Mouse (Mus musculus) MEL (cell line): Measurements from ENCODE around the gene Hsd17b3. TPM values are rescaled to one million over a fixed set of nuclear protein-coding genes. Genes with fewer than 3 reads are reported as not detected.
A peak's percentile ranks its signal among the peaks of the same experiment; 100 is the strongest.

Experiments used
- DNase-seq: peaks from one replicate; pipeline ENCODE4 v3.0.0; 2011; ENCODE audit warnings: low read depth, low spot score
- H3K27ac ChIP-seq: 2 replicates; pipeline ENCODE4 v1.5.1; 2012; ENCODE audit warnings: low read depth, mild to moderate bottlenecking, control low read depth, low read length, moderate library complexity; ENCODE audit not compliant: control insufficient read depth
- H3K27me3 ChIP-seq, 2 experiments: fragments of 150-350 bp in 1 of 2; sonication (generic) in 1 of 2; 2 replicates each; pipeline ENCODE4 v1.6.1; 2012; ENCODE audit warnings: low read length in 2 of 2, mild to moderate bottlenecking in 2 of 2, improper control_type of control experiment in 1 of 2, moderate library complexity in 1 of 2; ENCODE audit not compliant: insufficient read depth in 2 of 2, control insufficient read depth in 1 of 2
- H3K36me3 ChIP-seq, 2 experiments: 2 replicates each; pipeline ENCODE4 v1.6.1; 2012 to 2014; ENCODE audit warnings: low read length in 2 of 2, improper control_type of control experiment in 1 of 2, inconsistent platforms in 1 of 2, mild to moderate bottlenecking in 1 of 2; ENCODE audit not compliant: insufficient read depth in 2 of 2, control insufficient read depth in 1 of 2
- H3K4me1 ChIP-seq, 2 experiments: fragments of 150-350 bp in 1 of 2; sonication (generic) in 1 of 2; 2 replicates each; pipeline ENCODE4 v1.6.1; 2012; ENCODE audit warnings: low read length in 2 of 2, improper control_type of control experiment in 1 of 2, mild to moderate bottlenecking in 1 of 2; ENCODE audit not compliant: insufficient read depth in 2 of 2, control insufficient read depth in 1 of 2
- H3K4me3 ChIP-seq, 2 experiments: fragments of 150-350 bp in 1 of 2; sonication (generic) in 1 of 2; 2 replicates each; pipeline ENCODE4 v1.5.1; 2012; ENCODE audit warnings: low read depth in 2 of 2, low read length in 2 of 2, mild to moderate bottlenecking in 2 of 2, moderate library complexity in 2 of 2, control low read depth in 1 of 2, improper control_type of control experiment in 1 of 2; ENCODE audit not compliant: control insufficient read depth in 1 of 2, insufficient read depth in 1 of 2
- H3K79me2 ChIP-seq: 2 replicates; pipeline ENCODE4 v1.6.1; 2012; ENCODE audit warnings: mild to moderate bottlenecking, low read length, moderate library complexity; ENCODE audit not compliant: control insufficient read depth, poor library complexity, insufficient read depth
- H3K9ac ChIP-seq: 2 replicates; pipeline ENCODE4 v1.6.1; 2012; ENCODE audit warnings: low read depth, mild to moderate bottlenecking, control low read depth, low read length, moderate library complexity; ENCODE audit not compliant: control insufficient read depth, poor library complexity, severe bottlenecking
- H3K9me3 ChIP-seq: fragments of 150-350 bp; sonication (generic); replicated peaks from 2 replicates; pipeline ENCODE4 v1.6.1; 2012; ENCODE audit warnings: mild to moderate bottlenecking, low read length, improper control_type of control experiment, moderate library complexity; ENCODE audit not compliant: insufficient read depth
- CHD1 ChIP-seq: IDR thresholded peaks from 2 replicates; pipeline ENCODE4 v1.6.1; 2012; ENCODE audit warnings: low read depth, mild to moderate bottlenecking, inconsistent platforms, low read length, improper control_type of control experiment
- CHD2 ChIP-seq: IDR thresholded peaks from 2 replicates; pipeline ENCODE4 v1.6.1; 2011; ENCODE audit warnings: low read length, improper control_type of control experiment
- CTCF ChIP-seq, 3 experiments: IDR thresholded peaks in 2 of 3; conservative IDR thresholded peaks in 1 of 3; 2 replicates each; pipeline ENCODE4 v1.5.1; 2011 to 2012; ENCODE audit warnings: low read length in 3 of 3, low read depth in 2 of 3, mild to moderate bottlenecking in 2 of 3, improper control_type of control experiment in 1 of 3, inconsistent platforms in 1 of 3, mixed read lengths in 1 of 3, moderate library complexity in 1 of 3; ENCODE audit not compliant: control insufficient read depth in 1 of 3, insufficient read depth in 1 of 3, poor library complexity in 1 of 3, severe bottlenecking in 1 of 3
- ELF1 ChIP-seq: IDR thresholded peaks from 2 replicates; pipeline ENCODE4 v1.6.1; 2014; ENCODE audit warnings: low read depth, mild to moderate bottlenecking, inconsistent platforms, low read length, improper control_type of control experiment, moderate library complexity
- ETS1 ChIP-seq: IDR thresholded peaks from 2 replicates; pipeline ENCODE4 v1.6.1; 2012; ENCODE audit warnings: low read depth, mild to moderate bottlenecking, inconsistent platforms, low read length, improper control_type of control experiment, moderate library complexity
- HCFC1 ChIP-seq: IDR thresholded peaks from 2 replicates; pipeline ENCODE4 v1.6.1; 2012; ENCODE audit warnings: low read depth, mild to moderate bottlenecking, inconsistent platforms, low read length, improper control_type of control experiment, moderate library complexity
- JUND ChIP-seq: IDR thresholded peaks from 2 replicates; pipeline ENCODE4 v1.6.1; 2011; ENCODE audit warnings: low read depth, mild to moderate bottlenecking, improper control_type of control experiment, low read length
- KAT2A ChIP-seq: conservative IDR thresholded peaks from 2 replicates; pipeline ENCODE4 v1.6.1; 2012; ENCODE audit warnings: low read depth, low read length, improper control_type of control experiment, inconsistent platforms
- MAFK ChIP-seq: IDR thresholded peaks from 2 replicates; pipeline ENCODE4 v1.6.1; 2011; ENCODE audit warnings: low read depth, mild to moderate bottlenecking, low read length, improper control_type of control experiment, borderline replicate concordance
- MEF2A ChIP-seq: IDR thresholded peaks from 2 replicates; pipeline ENCODE4 v1.6.1; 2014; ENCODE audit warnings: low read depth, mild to moderate bottlenecking, inconsistent platforms, low read length, improper control_type of control experiment; ENCODE audit not compliant: poor library complexity, insufficient replicate concordance, severe bottlenecking; ENCODE audit errors: extremely low read depth
- MYC ChIP-seq: IDR thresholded peaks from 2 replicates; pipeline ENCODE4 v1.6.1; 2011; ENCODE audit warnings: low read depth, mild to moderate bottlenecking, low read length, improper control_type of control experiment, moderate library complexity
- NELFE ChIP-seq: IDR thresholded peaks from 2 replicates; pipeline ENCODE4 v1.6.1; 2011; ENCODE audit warnings: low read depth, low read length, improper control_type of control experiment
- NRF1 ChIP-seq: IDR thresholded peaks from 2 replicates; pipeline ENCODE4 v1.6.1; 2014; ENCODE audit warnings: low read depth, mild to moderate bottlenecking, inconsistent platforms, low read length, improper control_type of control experiment, moderate library complexity; ENCODE audit not compliant: poor library complexity, insufficient read depth, severe bottlenecking
- POLR2AphosphoS2 ChIP-seq: IDR thresholded peaks from 2 replicates; pipeline ENCODE4 v1.6.1; 2011; ENCODE audit warnings: low read length, improper control_type of control experiment
- POLR2AphosphoS5 ChIP-seq: IDR thresholded peaks from 2 replicates; pipeline ENCODE4 v1.6.1; 2012; ENCODE audit warnings: low read depth, borderline replicate concordance, mild to moderate bottlenecking, inconsistent platforms, low read length, moderate library complexity, mixed read lengths
- RAD21 ChIP-seq: IDR thresholded peaks from 2 replicates; pipeline ENCODE4 v1.6.1; 2011; ENCODE audit warnings: mild to moderate bottlenecking, low read depth, low read length, improper control_type of control experiment
- RCOR1 ChIP-seq: IDR thresholded peaks from 2 replicates; pipeline ENCODE4 v1.6.1; 2012; ENCODE audit warnings: low read depth, mild to moderate bottlenecking, inconsistent platforms, low read length, improper control_type of control experiment
- SIN3A ChIP-seq: IDR thresholded peaks from 2 replicates; pipeline ENCODE4 v1.6.1; 2012; ENCODE audit warnings: low read length, improper control_type of control experiment, inconsistent platforms
- SMC3 ChIP-seq: IDR thresholded peaks from 2 replicates; pipeline ENCODE4 v1.6.1; 2011; ENCODE audit warnings: low read depth, low read length, improper control_type of control experiment
- TCF12 ChIP-seq: IDR thresholded peaks from 2 replicates; pipeline ENCODE4 v1.6.1; 2014; ENCODE audit warnings: low read depth, mild to moderate bottlenecking, inconsistent platforms, low read length, improper control_type of control experiment, moderate library complexity
- USF2 ChIP-seq, 2 experiments: IDR thresholded peaks; 2 replicates each; pipeline ENCODE4 v1.6.1; 2011 to 2012; ENCODE audit warnings: improper control_type of control experiment in 2 of 2, low read length in 2 of 2, borderline replicate concordance in 1 of 2, inconsistent platforms in 1 of 2, low read depth in 1 of 2, mild to moderate bottlenecking in 1 of 2; ENCODE audit not compliant: insufficient read depth in 1 of 2
- ZC3H11A ChIP-seq: IDR thresholded peaks from 2 replicates; pipeline ENCODE4 v1.6.1; 2012; ENCODE audit warnings: low read depth, mild to moderate bottlenecking, inconsistent platforms, low read length, improper control_type of control experiment
- ZKSCAN1 ChIP-seq: IDR thresholded peaks from 2 replicates; pipeline ENCODE4 v1.6.1; 2012; ENCODE audit warnings: low read depth, mild to moderate bottlenecking, inconsistent platforms, low read length, improper control_type of control experiment, moderate library complexity
- polyA plus RNA-seq, 2 experiments: library from polyadenylated mRNA; stranded (reverse) in 1 of 2; unstranded in 1 of 2; fragments of >175 nt in 1 of 2; fragments of >200 nt in 1 of 2; gene quantifications; 2 replicates each; pipeline versions ENCODE4 v1.2.1 to v1.2.4; 2012; ENCODE audit warnings: low replicate concordance in 2 of 2, low read depth in 1 of 2; ENCODE audit not compliant: insufficient read length in 2 of 2, insufficient read depth in 1 of 2, missing spikeins in 1 of 2
- total RNA-seq: library from RNA; depleted of rRNA; stranded (reverse); fragments of 300-350 nt; gene quantifications from 2 replicates; pipeline ENCODE4 v1.2.3, GENCODE M21; 2012

Hsd17b3 gene
- total and polyA plus RNA-seq, 3 experiments: not detected

- no peaks in the 10 kb centered on the region for H3K79me2 ChIP-seq
- H3K4me1 ChIP-seq: no peaks in the 10 kb centered on the region
- no peaks in the 10 kb centered on the region for H3K9me3 ChIP-seq
- no peak overlapping the region for H3K4me3 ChIP-seq
- peak; percentile 86 for DNase-seq
- H3K36me3 ChIP-seq: no peaks in the 10 kb centered on the region
- peaks cover 0 to 2% of the 10 kb centered on the region in 2 experiments; a peak in 3 of 4 replicates for H3K27me3 ChIP-seq
- TF ChIP-seq MEF2A (no peak), RAD21 (peak; percentile 66), ZC3H11A (peak; percentile 67), SMC3 (peak; percentile 68), CTCF (IDR thresholded peaks at IDR 0.05 in 2 of 3, conservative IDR thresholded peaks at IDR 0.05 in 1 of 3; ENCODE audit: control insufficient read depth in 1 of 3, insufficient read depth in 1 of 3, low read depth in 2 of 3, low read length in 3 of 3, poor library complexity in 1 of 3, severe bottlenecking in 1 of 3) (peak; percentile 55 to 76 (median 62))
- H3K27ac ChIP-seq: no peak overlapping the region
- no peak overlapping the region for H3K9ac ChIP-seq
Observed at GRCm38 (mm10) chr13:64036079-64037011, 52.7 kb downstream of the Hsd17b3 start.

- DNase-seq: no peak
- no peak overlapping the region for H3K27ac ChIP-seq
- no peak overlapping the region for H3K4me3 ChIP-seq
- no peaks in the 10 kb centered on the region for H3K36me3 ChIP-seq
- no peaks in the 10 kb centered on the region for H3K9me3 ChIP-seq
- no peaks in the 10 kb centered on the region for H3K27me3 ChIP-seq
- H3K9ac ChIP-seq: no peak overlapping the region
- no peaks in the 10 kb centered on the region for H3K4me1 ChIP-seq
- H3K79me2 ChIP-seq: no peaks in the 10 kb centered on the region
- TF ChIP-seq CHD1 (no peak), ZC3H11A (no peak), POLR2AphosphoS5 (no peak), CHD2 (no peak)
Observed at GRCm38 (mm10) chr13:64035036-64035435, 54.0 kb downstream of the Hsd17b3 start.

- Histone ChIP-seq H3K4me1 (no peaks in the 10 kb centered on the region), H3K27ac (no peak overlapping the region), H3K79me2 (no peaks in the 10 kb centered on the region), H3K9me3 (no peaks in the 10 kb centered on the region), H3K27me3 (no peaks in the 10 kb centered on the region; a peak in 1 of 4 replicates), H3K4me3 (no peak overlapping the region), H3K9ac (no peak overlapping the region), H3K36me3 (no peaks in the 10 kb centered on the region)
- TF ChIP-seq HCFC1 (no peak), CHD1 (no peak), POLR2AphosphoS2 (no peak), JUND (no peak), KAT2A (no peak), USF2 (IDR thresholded peaks at IDR 0.05; ENCODE audit: borderline replicate concordance in 1 of 2, insufficient read depth in 1 of 2, low read depth in 1 of 2, low read length in 2 of 2) (no peak), ZKSCAN1 (no peak), TCF12 (no peak), MAFK (no peak), NRF1 (no peak), RCOR1 (no peak), ELF1 (no peak), SMC3 (no peak), POLR2AphosphoS5 (no peak), ETS1 (no peak), MYC (no peak), ZC3H11A (no peak), NELFE (no peak), SIN3A (no peak)
- no peak for DNase-seq
Observed at GRCm38 (mm10) chr13:64033921-64034320, 55.1 kb downstream of the Hsd17b3 start.
